Mouse (Mus musculus) neural tube, embryonic 11.5 days (tissue): ENCODE measurements around the gene Olfr1034. TPM values are rescaled to one million over a fixed set of nuclear protein-coding genes. Genes with fewer than 3 reads are reported as not detected.

Experiments used
- ATAC-seq: fragments of 200-750 bp; cut with Nextera tagmentation; 2 replicates; pipeline ENCODE4 v1.8.0; 2017; ENCODE audit warnings: moderate number of reproducible peaks, mild to moderate bottlenecking, moderate TSS enrichment, moderate library complexity; ENCODE audit not compliant: insufficient read depth, low FRiP score, low TSS enrichment
- DNase-seq: peaks from one replicate; pipeline ENCODE4 v3.0.0-alpha.2; 2015; ENCODE audit warnings: low spot score
- H3K27ac ChIP-seq: fragments of 300-500 bp; sonication (generic); 2 replicates; pipeline ENCODE4 v1.5.1; 2014; ENCODE audit warnings: low read depth, mild to moderate bottlenecking, low read length
- H3K27me3 ChIP-seq: fragments of 300-500 bp; sonication (generic); 2 replicates; pipeline ENCODE4 v1.6.1; 2014; ENCODE audit warnings: mild to moderate bottlenecking, low read length, mixed read lengths; ENCODE audit not compliant: control insufficient read depth, insufficient read depth
- H3K36me3 ChIP-seq: fragments of 300-500 bp; sonication (generic); 2 replicates; pipeline ENCODE4 v1.6.1; 2014; ENCODE audit warnings: mild to moderate bottlenecking, low read length, moderate library complexity, mixed read lengths; ENCODE audit not compliant: control insufficient read depth, insufficient read depth
- H3K4me1 ChIP-seq: fragments of 300-500 bp; sonication (generic); 2 replicates; pipeline ENCODE4 v1.6.1; 2014; ENCODE audit warnings: low read length, mixed read lengths; ENCODE audit not compliant: control insufficient read depth, insufficient read depth
- H3K4me2 ChIP-seq: fragments of 300-500 bp; sonication (generic); 2 replicates; pipeline ENCODE4 v1.6.1; 2014; ENCODE audit warnings: low read depth, mild to moderate bottlenecking, moderate library complexity
- H3K4me3 ChIP-seq: fragments of 300-500 bp; sonication (generic); 2 replicates; pipeline ENCODE4 v1.5.1; 2014; ENCODE audit warnings: low read depth, low read length
- H3K9ac ChIP-seq: fragments of 300-500 bp; sonication (generic); 2 replicates; pipeline ENCODE4 v1.6.1; 2014; ENCODE audit warnings: mild to moderate bottlenecking, low read length
- H3K9me3 ChIP-seq: fragments of 300-500 bp; sonication (generic); 2 replicates; pipeline ENCODE4 v1.6.1; 2016; ENCODE audit warnings: low read length; ENCODE audit not compliant: control insufficient read depth
- WGBS: fragments of 180-500 bp; shearing (Covaris S2); extraction: QIAGEN DNeasy Blood & Tissue Kit; methylation state at CpG from one replicate; pipeline ENCODE4 v1.1.7; 2014; 5-methylcytosine and 5-hydroxymethylcytosine counted together
- polyA plus RNA-seq: library from polyadenylated mRNA; unstranded; fragments of >200 nt; fragmentation: Nextera tagmentation; extraction: Ambion mirVana; gene quantifications from 2 replicates; pipeline ENCODE4 v1.2.1, GENCODE M21; 2014

The Olfr1034 gene
- polyA plus RNA-seq, 1 experiment from 2014 or later = not detected

DNA sequence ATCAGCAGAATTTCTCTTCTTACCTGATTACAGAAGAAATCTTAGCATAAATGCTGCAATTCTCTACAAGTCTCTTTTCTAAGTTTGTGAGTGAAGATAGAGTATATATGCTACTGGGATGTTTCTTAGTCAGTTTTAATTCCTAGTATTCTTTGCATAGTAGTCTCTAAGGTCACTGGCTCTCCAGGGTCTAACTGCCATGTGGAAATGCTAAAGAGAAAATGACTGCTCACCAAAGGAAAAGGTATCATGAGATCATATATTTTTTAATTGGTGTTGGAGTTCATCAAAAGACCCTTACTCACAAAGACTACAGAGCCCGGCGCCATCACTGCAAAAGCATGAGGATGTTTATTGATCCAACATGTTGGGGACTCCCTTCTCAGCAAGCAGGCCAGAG, 41.6 kb downstream of the Olfr1034 start, which contains the start of gene Olfr1037:
Olfr1037 (minus strand) TSS at position 101 of the 400 bp plus-strand sequence.
- Histone ChIP-seq H3K36me3 (no peaks in the 10 kb centered on the region), H3K9me3 (no peaks in the 10 kb centered on the region), H3K27me3 (no peaks in the 10 kb centered on the region), H3K4me3 (no peak within 1 kb of the TSS), H3K9ac (no peak within 1 kb of the TSS), H3K27ac (no peak within 1 kb of the TSS), H3K4me1 (no peaks in the 10 kb centered on the region), H3K4me2 (no peak within 1 kb of the TSS)
- 90% methylated on average over 2 of the region's 2 CpGs for WGBS
- no peak for ATAC-seq
- DNase-seq = no peak

Other genes with a start within 250 kb of the Olfr1034 start
- gene Olfr1016, start 243.3 kb upstream of the Olfr1034 start, polyA plus RNA-seq = not detected in 2 replicates
- gene Olfr1018, start 227.4 kb upstream of the Olfr1034 start, polyA plus RNA-seq = not detected in 2 replicates
- not detected in 2 replicates for gene Olfr1019, start 200.4 kb upstream of the Olfr1034 start, polyA plus RNA-seq
- not detected in 2 replicates for gene Olfr1020, start 198.8 kb upstream of the Olfr1034 start, polyA plus RNA-seq
- gene Olfr1022, start 177.3 kb upstream of the Olfr1034 start, polyA plus RNA-seq = not detected in 2 replicates
- not detected in 2 replicates for gene Olfr1023, start 160.2 kb upstream of the Olfr1034 start, polyA plus RNA-seq
- not detected in 2 replicates for gene Olfr1024, start 140.8 kb upstream of the Olfr1034 start, polyA plus RNA-seq
- gene Olfr1025-ps1, start 130.7 kb upstream of the Olfr1034 start, polyA plus RNA-seq = not detected in 2 replicates
- not detected in 2 replicates for gene Olfr1026, start 124.3 kb upstream of the Olfr1034 start, polyA plus RNA-seq
- gene Olfr1028, start 95.4 kb upstream of the Olfr1034 start, polyA plus RNA-seq = not detected in 2 replicates
- gene Olfr1029, start 72.0 kb upstream of the Olfr1034 start, polyA plus RNA-seq = not detected in 2 replicates
- not detected in 2 replicates for gene Olfr1030, start 66.6 kb upstream of the Olfr1034 start, polyA plus RNA-seq
- gene Olfr1031, start 55.6 kb upstream of the Olfr1034 start, polyA plus RNA-seq = not detected in 2 replicates
- not detected in 2 replicates for gene Olfr1032, start 40.3 kb upstream of the Olfr1034 start, polyA plus RNA-seq
- gene Olfr1033, start 25.2 kb upstream of the Olfr1034 start, polyA plus RNA-seq = not detected in 2 replicates
- gene Olfr1036, start 28.1 kb downstream of the Olfr1034 start, polyA plus RNA-seq = not detected in 2 replicates
- gene Olfr1037, start 41.5 kb downstream of the Olfr1034 start, polyA plus RNA-seq = not detected in 2 replicates
- not detected in 2 replicates for gene Olfr1039, start 90.1 kb downstream of the Olfr1034 start, polyA plus RNA-seq
- not detected in 2 replicates for gene Olfr1040, start 100.9 kb downstream of the Olfr1034 start, polyA plus RNA-seq
- gene Olfr1042, start 116.0 kb downstream of the Olfr1034 start, polyA plus RNA-seq = not detected in 2 replicates
- gene Olfr1043, start 121.7 kb downstream of the Olfr1034 start, polyA plus RNA-seq = not detected in 2 replicates
- gene Olfr1044, start 132.0 kb downstream of the Olfr1034 start, polyA plus RNA-seq = not detected in 2 replicates
- not detected in 2 replicates for gene Olfr52, start 139.8 kb downstream of the Olfr1034 start, polyA plus RNA-seq
- not detected in 2 replicates for gene Olfr1045, start 157.1 kb downstream of the Olfr1034 start, polyA plus RNA-seq
- not detected in 2 replicates for gene Olfr1046, start 173.5 kb downstream of the Olfr1034 start, polyA plus RNA-seq
- not detected in 2 replicates for gene Olfr1047, start 185.5 kb downstream of the Olfr1034 start, polyA plus RNA-seq
- gene Olfr1048, start 194.4 kb downstream of the Olfr1034 start, polyA plus RNA-seq = not detected in 2 replicates
- not detected in 2 replicates for gene Olfr1049, start 212.5 kb downstream of the Olfr1034 start, polyA plus RNA-seq
- gene Olfr1051, start 233.2 kb downstream of the Olfr1034 start, polyA plus RNA-seq = not detected in 2 replicates
- not detected in 2 replicates for gene Olfr1052, start 246.6 kb downstream of the Olfr1034 start, polyA plus RNA-seq